Mouse (Mus musculus): ENCODE results near the gene Guca1b.

DNA sequence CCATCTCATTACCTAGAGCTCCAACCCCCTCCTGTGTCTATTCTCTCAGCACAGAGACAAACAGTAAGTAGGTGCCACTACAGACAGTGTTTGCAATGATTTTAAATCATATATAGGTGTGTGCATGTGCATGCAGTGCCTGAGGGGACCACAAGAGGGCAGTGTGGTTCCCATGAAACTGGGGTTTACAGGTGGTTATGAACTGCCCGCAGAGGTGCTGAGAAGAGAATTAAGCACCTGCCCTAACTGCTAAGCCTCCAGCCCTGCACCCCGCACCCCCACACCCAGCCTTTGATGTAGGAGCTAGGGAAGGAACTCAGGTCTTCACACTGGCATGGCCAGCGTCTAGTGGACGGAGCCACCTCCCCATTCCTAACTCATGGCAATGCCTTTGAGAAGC, 1.5 kb downstream of the Guca1b start:
- TF ChIP-seq POLR2A (IDR thresholded peaks at IDR 0.05; ENCODE audit: insufficient read length, low read depth) (no peak), MYOD1 (IDR thresholded peaks at IDR 0.05; ENCODE audit: control insufficient read depth in 1 of 3, insufficient read length in 2 of 3, low read depth in 2 of 3) (no peak), TCF12 (IDR thresholded peaks at IDR 0.05; ENCODE audit: insufficient read depth, poor library complexity, severe bottlenecking) (no peak), MAX (IDR thresholded peaks at IDR 0.05; ENCODE audit: low read depth) (no peak), POLR2AphosphoS2 (IDR thresholded peaks at IDR 0.05; ENCODE audit: insufficient read length, low read depth) (no peak)
